Mouse (Mus musculus) spleen, adult 12 weeks (tissue): ENCODE measurements around the gene Dnttip1.
A peak's percentile ranks its signal among the peaks of the same experiment; 100 is the strongest.
"Not testable (repeated sequence)": the region's sequence is repeated elsewhere in the genome, so short reads cannot be mapped to it uniquely, and the experiment has no call there.

ENCODE experiments used
- DNase-seq: peaks from one replicate; pipeline ENCODE4 v3.0.0; 2022; ENCODE audit warnings: low spot score

Dnttip1 gene

DNA sequence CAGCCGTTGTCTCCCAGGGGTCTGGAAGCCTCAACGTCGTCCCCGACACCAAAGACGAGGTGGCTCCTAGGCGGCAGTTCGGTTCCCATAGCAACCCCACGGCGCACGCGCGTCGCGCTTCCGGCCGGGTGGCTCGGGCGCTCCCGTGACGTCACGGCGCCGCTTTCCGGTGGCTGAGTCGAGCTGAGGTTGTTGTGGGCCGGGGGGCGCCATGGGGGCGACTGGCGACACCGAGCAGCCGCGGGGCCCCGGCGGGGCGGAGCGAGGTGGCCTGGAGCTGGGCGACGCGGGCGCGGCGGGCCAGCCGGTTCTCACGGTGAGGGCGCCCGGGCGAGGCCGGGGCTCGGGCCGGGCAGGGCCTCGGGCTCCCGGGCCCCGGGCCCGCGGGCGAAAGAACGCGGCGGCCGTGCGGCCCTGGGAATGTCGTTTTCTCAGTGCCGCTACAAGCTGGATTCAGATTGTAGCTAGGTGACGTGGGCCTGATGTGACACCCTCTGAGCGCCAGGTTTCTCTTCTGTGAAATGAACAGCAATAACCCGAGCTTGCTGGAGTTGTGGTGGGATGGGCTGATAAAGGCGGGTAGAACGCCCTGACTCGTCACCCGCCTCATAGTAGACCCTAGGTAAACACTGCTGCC lies at the start of gene Dnttip1, which contains the start of gene Wfdc3:
TSS of gene Dnttip1 (plus strand) at position 141 of the 637 bp plus-strand sequence.
TSS of gene Wfdc3 (minus strand) at position 89 of the 637 bp plus-strand sequence.
- DNase-seq: peak; percentile 92

DNA sequence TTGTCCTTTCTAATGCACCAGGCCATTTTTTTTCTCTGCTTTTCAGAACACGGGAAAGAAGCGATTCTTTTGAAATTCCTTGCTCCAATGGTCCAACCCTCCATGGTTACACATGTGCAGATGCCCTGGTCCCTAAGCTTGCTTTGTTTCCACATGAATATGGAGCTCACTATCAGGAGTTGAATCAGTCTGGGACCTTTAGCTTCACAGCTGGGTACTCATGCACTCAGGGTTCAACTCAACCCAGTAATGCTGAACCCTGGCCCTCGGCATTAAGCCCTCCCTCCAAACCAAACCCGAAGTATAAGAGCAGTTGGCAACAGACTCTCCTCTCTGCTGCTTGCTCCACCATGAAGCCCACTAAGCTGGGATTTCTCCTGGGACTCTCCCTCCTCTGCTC lies 47.6 kb upstream of the Dnttip1 start, which contains the start of gene Spint4:
TSS of gene Spint4 (plus strand) at position 301 of the 400 bp plus-strand sequence.
- DNase-seq: no peak

DNA sequence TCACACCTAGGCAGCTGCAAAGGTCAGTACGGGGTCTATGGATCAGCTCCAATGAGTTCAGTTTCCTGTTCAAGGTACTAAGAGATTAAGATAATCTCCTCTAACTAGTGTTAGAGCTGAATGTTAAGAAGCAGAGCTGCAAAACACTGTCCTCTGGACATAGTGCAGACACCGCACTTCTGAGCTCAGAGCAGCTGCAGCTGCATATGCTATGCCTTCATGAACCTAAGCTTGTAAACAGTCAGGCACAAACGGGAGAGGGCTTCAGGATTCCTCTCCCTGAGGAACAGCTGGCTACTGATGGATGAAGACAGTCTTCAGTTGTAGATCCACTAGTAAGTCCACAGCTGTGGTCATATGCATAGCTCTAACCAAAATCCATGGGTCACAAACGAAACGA lies 44.8 kb upstream of the Dnttip1 start:
- DNase-seq: no peak

DNA sequence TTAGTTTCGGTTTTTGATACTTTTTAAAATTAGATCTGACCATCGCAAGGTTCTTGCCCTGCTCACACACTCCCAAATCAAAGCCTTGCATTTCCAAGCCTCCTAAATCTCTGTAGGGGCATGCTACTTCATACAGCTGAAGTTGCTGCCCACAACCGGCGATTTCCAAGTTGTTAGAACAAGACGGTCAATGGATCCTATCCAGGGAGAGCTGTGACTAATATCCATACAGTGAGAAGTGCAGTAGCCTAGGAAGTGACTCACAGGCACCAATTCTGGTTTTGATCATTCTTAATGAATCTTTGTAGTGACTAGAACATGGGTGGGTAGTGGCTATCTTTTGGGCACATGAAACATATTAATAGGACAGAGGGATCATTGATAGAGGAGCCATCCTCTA lies 44.0 kb upstream of the Dnttip1 start:
- DNase-seq: no peak

DNA sequence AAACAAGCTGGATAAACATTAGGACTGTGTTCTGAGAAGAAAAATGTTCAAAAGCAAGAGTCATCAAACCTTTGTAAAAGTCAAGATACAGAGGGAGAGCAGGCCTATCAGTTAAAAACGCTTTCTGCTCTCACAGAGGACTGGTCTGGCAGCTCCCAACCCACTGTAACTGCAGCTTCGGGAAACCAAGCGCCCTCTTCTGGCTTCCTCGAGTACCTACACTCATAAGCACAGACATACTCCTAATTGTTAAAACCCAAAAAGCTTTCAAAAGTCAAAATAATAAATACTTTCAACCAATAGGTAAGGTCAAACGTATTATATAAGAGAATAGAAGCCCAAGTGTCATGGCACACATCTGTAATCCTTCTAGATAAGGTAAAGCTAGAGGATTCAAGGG lies 41.5 kb upstream of the Dnttip1 start:
- no peak for DNase-seq

DNA sequence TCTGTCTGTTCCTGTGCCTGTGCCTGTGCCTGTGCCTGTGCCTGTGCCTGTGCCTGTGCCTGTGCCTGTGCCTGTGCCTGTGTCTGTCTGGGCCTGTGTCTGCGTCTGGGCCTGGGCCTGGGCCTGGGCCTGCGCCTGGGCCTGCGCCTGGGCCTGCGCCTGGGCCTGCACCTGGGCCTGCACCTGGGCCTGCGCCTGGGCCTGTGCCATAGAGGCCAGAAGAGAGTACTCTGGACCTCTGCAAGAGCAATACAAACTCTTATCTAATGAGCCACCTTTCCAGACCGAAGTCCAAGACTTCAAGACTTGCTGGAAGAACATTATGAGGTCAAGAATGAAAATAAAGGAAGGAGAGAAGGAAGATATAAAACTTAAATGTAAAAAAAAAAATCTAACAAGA lies 40.5 kb upstream of the Dnttip1 start:
- DNase-seq: no peak

DNA sequence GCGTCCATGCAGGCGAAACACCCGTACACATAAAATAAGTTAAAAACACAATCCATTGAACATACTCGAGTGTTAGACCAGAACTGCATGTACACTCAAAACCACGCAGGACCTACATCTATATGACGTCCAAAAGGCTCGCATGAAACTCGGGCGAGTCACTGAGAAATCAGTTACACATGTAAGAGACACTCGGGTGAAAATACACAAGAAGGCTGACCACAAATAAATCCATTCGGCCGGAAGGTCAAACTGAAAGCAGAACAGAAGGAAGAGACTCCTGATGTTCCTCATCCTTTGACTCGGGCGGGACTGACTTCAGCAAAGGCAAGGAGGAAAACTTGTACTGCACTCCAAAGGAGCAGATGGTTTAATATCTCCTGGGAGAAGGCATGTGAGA lies 39.8 kb upstream of the Dnttip1 start:
- no peak for DNase-seq

DNA sequence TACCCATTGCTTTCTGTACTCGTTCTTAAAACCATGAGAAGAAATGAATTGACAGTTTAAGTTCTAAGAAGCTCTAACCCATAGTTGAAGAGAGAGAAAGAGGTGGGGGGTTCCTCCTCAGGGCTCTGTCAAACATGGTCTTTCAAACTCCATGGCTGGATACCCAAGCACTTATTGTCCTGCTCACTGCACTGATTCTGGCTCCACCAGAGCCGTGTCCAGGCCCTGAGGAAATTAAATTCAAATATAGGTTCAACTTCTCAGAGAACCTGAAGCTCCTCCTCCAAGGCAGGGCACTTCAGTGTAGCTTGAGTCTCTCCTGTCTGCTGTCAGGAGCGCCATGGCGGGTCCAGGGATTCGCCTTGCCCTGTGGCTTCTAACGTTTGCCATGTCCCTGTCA lies 30.8 kb upstream of the Dnttip1 start, which contains the start of gene Spint5:
TSS of gene Spint5 (plus strand) at position 301 of the 400 bp plus-strand sequence.
- DNase-seq: no peak

DNA sequence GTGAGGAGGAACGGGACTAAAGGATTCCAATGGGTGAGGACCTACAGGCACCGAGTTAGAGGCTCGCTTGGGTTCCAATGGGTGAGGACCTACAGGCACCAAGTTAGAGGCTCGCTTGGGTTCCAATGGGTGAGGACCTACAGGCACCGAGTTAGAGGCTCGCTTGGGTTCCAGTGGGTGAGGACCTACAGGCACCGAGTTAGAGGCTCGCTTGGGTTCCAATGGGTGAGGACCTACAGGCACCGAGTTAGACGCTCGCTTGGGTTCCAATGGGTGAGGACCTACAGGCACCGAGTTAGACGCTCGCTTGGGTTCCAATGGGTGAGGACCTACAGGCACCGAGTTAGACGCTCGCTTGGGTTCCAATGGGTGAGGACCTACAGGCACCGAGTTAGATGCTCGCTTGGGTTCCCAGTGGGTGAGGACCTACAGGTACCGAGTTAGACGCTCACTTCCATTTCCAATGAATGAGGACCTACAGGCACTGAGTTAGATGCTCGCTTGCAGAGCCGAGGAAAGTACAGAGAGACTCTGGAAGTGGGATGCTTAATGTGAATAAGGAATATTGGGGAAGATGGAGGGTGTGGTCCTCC lies 29.5 kb upstream of the Dnttip1 start:
- not testable (repeated sequence) for DNase-seq

DNA sequence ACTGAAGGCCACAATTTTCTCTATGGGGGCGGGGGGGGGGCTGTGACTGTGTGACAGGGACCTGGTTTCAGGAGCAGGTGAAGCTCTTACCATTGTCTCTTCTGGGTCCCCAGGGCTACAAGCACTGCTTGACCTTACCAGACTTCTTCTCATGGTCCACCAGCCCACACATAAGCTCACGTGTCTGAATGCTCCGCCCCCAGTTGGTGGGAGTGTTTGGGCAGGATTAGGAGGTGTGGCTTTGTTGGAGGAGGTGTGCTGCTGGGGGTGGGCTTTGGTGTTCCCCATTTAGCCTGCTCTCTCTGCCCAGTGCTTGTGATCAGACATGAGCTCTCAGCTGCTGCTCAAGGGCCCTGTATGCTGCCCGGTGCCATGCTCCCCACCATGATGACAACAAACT lies 22.5 kb upstream of the Dnttip1 start:
- DNase-seq: no peak

DNA sequence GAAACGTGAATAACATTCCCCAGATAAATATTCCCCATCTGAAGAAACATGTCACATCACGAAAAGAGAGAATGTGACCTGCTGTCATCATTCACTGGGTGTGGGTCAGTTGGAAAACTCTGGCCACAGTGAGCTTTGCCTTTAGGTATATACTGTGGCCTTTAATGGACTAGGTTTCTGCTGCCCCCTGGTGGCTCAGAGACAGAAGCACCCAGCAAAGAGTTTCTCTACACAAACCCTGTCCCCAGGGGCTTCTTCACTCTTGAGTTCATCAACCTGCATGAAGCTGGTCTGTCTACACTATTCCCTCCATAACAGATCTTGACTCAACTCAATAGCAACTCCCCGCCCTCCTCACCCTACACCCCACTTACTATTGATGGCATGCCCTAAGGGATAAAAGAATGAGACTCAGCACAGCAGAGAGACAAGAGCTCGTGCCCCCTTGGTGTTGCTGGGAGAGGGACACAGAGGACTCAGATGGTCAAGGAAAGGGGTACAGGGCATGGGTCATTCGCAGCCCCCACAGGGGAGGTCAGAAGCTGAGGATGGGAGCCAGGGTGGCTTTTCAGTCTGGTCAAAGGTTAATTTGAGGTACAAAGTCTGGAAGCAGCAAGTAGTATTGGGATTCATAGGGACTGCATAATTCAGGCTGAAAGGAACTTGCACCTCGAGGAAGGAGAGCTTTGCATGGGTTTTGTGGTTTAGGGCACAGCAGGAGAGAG lies 19.7 kb upstream of the Dnttip1 start:
- DNase-seq: peak; percentile 44

DNA sequence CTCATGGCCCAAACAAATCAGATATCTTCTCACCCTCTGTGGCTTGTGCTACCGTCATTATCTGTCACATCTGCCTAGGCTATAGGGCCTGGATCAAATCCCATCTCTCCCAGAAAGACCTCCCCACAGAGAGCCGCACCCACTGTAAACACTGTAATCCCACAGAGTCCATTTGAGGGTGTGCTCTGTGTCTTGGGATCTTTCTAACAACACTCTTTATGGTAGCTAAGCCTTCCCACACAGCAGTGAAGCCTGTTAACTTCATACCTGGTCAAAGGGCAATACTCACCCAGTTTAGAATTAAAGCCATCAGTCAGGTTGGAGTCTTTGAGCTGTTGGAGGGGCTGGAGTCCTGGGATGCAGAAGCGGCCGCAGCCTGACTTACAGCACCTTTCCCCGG lies 14.1 kb upstream of the Dnttip1 start:
- no peak for DNase-seq

DNA sequence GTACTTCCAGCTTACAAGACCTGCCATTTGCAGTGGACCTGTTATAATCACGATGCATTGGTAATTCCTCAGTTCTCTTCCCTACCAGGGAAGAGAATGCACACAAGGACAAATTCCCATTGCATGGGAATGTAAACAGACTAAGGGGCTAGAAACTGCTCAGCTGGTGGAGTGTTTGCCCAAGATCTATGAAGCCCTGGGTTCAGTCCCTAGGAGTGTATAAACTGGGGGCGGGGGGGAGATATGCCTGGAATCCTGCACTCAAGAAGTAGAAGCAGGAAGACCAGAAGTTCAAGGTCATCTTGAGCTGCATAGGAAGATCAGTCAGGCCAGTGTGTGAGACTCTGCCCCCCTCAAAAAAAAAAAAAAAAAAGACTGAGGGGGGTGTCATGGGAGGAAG lies 12.5 kb upstream of the Dnttip1 start:
- DNase-seq: no peak

DNA sequence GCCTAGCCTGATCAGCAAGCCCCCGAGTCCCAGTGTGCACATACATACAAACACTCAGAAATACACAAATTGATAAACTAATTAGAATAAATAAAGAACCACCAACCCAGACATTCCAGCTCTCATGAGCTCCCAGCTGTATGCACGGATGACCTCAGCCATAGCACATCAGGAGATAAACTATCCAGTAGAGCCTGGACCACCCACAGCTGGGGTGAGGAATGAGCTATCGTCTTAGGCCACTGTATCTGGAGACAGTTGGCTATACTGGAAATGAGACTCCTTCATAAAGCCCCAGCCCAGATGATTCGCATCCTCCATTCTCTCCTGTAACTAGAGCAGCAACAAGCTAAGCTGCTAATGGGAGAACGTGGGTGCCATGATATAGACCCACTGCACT lies 10.9 kb upstream of the Dnttip1 start:
- no peak for DNase-seq

DNA sequence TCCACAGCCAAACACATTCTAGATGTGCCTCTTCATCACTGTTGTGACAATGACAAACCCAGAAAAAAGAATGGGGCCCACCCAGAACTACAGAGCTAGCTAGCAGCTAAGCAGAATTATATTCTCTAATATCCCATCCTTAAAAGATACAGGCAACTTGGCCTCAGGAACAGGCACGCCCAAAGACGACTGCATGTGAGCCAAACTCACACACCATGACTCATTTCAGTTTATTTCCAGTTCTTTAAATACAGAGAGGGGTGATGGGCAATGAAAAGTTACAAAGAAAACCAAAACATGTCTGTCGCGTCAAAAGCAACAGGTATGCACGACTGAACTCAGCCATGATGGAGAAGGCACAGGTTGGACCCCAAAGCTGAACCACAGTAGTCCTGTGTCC lies 10.3 kb upstream of the Dnttip1 start:
- no peak for DNase-seq

DNA sequence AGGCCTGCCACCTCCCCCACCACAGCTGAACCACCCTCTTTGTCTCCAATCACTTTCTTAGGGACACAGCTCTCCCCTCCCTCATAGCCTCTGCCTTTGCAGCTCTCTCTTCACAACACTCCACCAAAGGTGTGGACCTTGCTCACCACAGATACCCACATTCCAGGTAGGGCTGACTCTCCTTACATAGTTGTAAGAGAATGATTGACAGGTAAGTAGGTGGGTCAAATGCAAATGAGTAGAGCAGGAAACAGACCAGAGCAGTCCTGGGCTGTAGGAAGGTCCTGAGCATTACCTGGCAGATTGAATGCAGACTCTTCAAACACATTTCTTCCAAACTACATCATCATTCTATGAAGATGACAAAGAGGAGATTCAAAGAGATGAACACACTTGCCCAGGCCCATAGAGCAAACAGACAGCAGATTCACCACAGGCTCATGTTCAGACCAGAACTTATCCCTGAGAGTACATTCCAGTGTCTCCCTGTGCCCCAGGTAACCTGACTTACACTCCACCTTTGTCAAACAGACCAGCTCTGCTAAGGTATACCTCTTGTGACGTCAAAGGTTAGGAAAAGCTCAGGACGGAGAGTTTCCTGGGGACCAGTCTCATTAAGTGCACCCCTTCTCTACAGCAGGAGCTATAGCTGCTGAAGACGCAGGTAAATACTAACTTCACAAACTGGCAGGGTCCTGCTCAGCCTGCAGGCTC lies 8.2 kb upstream of the Dnttip1 start:
- no peak for DNase-seq

DNA sequence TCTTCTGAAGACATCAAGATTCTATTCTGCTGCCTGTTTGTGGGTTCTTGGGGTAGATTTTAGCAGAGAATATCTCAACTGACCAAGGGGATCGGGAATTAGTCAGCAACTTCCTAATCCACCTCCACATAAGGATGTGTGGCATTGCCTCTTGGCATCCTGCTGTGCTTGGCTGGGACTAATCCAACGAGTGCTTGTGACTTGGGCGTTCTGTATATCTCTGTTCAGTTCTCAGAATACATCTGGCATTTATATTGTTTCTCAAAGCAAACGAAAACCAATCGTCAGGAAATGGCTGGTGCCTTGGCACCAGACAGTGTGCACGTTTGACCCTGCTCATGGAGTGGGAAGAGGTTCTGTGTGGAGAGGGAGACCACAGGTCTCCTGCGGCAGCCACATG lies 5.9 kb upstream of the Dnttip1 start:
- DNase-seq: no peak

DNA sequence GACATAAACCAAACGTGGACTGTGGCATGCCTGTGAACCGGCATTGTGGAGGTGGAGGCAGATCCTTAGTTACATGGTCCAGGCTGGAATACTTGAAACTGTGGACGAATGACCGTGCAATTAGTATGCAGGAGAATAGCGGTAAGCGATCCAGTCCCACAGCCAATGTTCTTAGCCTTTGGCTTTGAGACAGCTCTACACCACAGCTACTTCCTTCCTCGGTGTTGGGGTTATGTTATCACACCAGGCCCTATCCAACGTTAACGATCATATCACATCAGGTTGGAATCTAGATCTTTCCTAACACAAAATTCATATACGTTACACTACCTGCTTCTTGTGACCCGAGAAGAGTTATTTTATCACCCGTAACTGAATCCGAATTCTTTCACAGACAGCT lies 796 bp upstream of the Dnttip1 start:
- DNase-seq: no peak

DNA sequence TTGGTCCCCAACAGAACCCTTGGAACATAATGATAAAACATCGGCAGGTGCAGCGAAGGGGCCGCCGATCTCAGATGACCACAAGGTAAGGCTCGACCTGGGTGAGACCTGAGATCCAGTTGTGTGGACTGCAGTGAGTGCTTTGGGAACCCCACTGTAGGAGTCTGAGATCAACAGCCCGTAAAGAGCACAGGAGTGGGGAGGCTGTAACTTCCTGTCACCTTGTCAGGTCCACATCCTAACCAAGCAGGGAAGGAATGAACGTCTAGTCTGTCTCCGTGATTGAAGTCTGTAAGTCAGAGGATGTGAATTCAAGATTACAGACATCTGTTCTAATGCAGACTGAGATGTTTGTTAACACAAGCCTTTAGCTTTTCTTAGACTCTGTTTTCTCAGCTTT lies 910 bp downstream of the Dnttip1 start:
- DNase-seq: no peak

DNA sequence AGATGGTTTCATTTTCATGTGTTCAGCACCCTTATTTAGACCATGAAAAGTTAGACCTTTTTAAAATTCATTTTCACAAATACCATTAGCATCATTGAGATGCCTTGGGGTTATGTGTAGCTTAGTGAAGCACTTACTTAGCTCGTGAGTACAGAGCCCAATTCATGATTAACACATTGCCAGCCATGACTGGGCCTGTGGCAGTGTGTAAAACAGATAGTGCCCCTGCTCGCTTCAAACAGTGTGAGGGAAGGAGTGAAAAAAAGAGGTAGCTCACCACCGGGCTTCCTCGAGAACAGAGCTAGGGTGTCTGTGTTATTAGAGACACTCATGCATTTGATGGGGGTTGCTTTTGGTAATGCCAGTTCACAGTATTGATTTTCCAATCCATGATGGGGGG lies 2.4 kb downstream of the Dnttip1 start:
- DNase-seq: no peak

DNA sequence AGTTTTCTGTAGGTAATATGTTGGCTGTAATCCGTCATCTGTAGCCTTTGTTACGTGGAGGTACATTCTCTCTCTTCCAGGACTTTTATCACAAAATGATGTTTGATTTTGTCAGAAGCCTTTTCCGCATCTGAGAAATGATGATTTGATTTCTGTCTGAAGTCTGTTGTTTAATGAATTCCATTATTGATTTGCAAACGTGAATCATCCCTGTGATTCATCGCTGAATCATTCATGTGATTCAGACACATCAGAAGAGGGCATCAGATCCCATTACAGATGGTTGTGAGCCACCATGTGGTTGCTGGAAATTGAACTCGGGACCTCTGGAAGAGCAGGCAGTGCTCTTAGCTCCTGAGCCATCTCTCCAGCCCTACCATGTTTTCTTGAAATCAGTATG lies 3.2 kb downstream of the Dnttip1 start:
- DNase-seq: no peak

DNA sequence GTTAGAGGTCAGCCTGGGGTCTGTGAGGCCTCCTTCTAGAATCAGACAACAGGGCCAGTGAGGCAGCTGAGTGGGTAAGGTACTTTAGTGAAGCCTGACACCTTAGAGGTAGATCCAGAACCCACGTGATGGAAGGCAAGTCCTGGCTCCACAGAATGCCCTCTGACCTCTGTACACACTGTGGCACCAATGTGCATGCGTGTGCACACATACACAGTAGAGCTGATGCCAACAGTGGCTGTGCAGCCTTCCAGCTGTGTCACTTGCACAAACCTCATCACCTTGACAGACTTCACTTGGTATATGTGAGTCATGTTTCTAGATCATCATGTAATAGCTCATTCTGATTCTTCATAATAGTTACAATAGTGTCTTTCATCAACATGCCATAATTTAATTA lies 6.7 kb downstream of the Dnttip1 start:
- no peak for DNase-seq

DNA sequence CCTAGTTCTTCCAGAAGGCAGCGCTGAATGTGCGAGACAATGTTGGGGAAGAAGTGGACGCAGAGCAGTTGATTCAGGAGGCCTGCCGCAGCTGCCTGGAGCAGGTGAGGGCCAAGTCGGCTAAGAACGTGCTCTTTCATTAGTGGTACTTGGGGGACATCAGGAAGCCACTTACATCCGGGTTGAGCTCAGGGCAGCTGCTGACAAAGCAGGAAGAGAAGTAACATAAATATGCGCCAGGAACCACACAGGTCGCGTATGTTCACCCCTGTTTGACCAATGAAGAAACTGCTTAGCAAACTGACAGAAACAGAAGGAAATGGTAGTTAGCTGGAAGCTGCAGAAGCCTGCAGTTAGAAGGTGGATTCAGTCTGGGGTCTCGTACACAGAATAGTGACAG lies 8.3 kb downstream of the Dnttip1 start:
- DNase-seq: no peak
